Mouse (Mus musculus) neural tube, embryonic 10.5 days (tissue): Measurements from ENCODE around the gene Tbkbp1.

Experiments
- DNase-seq: peaks from one replicate; pipeline ENCODE4 v3.0.0-alpha.2; 2017; ENCODE audit warnings: low spot score; ENCODE audit errors: extremely low spot score

The Tbkbp1 gene

DNA sequence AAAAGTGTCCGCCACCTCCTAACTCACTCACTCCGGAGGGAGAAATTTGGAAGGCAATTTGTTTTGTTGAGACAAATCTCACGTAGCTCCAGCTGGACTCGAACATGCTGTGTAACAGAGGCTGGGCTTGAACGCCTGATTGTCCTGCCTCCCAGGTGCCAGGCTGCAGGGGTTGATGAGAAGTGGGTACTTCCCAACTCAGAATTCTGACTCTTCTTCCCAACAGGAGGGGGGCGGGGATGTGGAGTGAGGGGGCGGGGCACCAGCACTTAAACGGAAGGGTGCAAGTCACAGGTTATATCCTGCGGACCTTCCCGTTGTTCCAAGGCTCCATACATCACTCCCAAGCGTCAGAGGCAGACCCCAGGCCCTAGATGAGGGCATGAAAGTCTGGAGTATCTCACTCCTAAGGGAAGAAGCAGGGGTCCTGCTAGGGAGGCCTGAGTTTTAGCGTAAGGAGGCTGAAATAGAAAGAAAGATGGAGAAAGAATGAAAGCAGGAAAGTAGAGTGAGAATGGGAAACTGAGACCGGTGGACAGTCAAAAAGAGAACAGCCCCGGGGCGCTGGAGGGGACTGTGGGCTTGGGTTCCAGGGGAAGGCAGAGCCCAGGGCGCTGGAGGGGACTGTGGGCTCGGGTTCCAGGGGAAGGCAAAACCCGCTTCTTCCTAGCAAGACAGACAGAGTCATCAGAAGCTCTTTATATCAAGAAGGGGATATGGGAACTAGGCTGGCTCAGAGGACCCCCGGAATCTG lies 23.6 kb downstream of the Tbkbp1 start:
- no peak for DNase-seq

DNA sequence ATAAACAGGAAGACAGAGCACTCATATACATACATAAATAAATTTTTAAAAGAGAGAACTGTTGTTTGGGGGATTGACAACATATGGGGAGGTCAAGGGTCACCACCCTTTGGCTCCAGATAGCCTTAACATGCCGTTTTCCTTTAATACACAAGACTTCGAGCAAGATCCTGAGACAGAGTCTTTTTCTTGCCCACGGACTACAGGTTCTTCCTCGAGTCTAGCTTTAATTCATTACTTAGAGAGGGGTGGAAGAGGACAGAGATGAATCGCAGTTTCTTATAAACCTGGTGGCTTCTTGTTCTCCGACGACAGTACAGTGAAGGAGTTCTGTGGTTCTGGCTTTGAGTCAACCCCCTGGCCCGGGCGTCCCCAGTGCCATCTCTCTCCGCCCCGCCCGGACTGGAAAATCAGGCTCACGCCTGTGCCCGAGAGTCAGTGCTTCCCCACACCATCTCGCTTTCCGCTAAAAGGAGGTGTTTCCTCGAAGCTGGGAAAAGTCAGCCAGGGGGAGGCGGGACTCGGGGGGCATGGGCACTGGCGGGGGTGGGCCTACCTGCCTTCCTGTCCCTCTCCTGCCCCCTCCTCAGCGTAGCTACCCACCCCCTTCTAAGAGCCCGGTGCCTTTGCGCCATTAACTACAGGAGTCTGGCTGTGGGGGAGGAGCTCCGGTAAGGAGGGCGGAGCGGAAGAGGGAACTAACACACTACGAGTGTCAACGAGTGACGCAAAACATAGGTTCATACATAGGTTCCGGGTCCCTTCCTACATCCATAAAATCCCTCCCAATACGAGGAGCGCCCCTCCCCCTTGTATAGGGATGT lies 24.4 kb downstream of the Tbkbp1 start:
- peak; percentile 43 for DNase-seq

DNA sequence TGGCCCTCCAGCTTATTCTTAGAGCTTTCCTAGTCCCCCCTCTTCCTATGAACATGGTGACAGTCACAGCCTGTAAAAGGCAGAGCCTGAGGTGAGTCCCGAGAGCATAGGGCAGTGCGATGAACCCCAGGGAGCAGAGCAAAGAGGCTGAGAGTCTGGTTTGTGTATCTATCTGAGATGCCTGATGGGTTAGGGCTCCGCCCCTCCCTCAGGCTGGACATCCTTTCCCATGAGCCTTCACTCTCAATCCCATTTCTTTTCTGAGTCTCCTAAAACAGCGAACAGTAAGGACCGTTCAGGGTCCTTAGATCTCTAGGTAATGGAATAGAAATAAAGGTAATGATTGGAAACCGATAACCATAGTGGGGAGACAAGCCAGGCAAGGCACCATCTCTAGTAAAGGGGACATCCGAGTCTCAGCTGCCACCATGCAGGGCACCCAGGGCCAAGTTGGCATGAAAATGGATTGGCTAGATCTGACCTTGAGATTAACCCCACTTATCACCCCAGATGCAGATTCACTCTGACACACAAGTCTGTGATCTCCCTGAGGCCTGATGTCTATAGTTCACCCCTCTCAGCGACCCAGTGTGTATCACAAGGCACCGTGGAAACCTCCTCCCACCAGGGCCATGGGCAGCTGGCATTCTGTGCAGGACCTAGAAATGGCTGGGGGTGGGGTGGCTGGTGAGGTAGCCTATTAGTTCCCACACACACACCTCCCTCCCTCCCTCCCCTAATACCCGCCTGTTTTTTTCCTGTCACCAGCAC lies 26.8 kb downstream of the Tbkbp1 start:
- DNase-seq, result no peak

DNA sequence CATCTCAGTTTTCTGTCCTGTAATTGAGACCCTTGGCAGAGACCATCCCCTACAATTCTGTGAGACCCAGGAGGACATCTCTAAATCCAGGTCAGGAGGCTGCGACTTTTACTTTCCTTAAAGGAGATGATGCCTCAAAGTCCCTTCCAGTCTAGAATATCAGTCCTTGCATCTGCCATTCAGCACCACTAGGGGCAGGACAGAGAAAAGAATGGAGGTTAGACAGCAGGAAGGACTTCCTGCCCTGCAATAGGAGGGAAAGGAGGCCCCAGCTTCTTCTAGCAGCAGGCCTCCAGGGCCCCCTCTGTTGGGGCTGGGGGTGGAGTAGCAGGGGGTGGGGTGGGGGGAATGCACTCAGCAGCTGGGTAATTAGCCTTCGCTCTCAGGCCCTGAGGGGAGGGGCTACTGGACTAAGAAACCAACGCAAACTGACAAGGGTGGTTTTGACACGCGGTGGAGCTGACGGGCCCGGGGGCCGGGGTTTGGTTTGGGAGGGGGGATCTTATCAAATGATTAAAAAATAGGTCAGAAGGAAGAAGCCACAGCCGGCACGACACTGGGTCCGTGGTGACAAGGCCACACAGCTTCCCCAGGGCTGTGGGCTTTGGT lies 27.9 kb downstream of the Tbkbp1 start:
- no peak for DNase-seq

DNA sequence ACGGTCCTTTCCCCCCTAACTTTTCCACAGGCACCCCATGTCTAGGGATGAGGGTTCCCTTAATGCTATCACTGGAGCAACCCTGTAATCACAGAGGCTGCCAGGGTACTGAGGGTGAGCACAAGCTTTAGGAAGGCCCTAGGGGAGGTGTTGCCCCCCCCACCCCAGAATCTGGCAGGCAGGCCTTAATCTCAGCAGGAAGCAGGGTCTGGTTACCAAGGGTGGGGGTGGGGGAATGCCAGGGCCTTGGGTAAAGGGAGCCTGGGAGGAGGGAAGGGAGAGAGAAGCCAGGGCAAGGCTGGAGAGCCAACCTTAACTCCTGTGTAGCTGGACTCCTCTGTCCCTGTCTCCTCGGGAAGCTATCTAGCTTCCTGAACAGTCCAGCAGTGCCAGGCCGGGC lies 30.7 kb downstream of the Tbkbp1 start:
- no peak for DNase-seq

DNA sequence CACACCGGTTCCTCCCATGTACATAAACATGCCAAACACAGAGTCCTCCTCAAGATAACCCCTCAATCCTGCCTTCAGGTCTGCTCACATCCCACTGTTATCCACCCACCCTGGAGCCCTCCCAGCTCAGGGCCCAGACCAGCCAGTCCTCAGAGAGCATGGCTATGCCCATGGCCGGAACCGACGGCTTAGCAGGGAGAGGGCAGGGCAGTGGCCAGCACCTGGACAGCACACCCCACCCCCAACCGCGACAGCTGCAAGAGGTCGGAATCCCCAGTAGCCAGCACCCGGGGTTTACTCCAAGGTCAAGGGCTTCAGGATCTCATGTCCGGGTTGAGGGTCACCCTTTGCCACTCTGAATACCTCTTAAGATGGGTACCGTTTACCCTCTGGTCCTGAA lies 31.1 kb downstream of the Tbkbp1 start:
- no peak for DNase-seq

DNA sequence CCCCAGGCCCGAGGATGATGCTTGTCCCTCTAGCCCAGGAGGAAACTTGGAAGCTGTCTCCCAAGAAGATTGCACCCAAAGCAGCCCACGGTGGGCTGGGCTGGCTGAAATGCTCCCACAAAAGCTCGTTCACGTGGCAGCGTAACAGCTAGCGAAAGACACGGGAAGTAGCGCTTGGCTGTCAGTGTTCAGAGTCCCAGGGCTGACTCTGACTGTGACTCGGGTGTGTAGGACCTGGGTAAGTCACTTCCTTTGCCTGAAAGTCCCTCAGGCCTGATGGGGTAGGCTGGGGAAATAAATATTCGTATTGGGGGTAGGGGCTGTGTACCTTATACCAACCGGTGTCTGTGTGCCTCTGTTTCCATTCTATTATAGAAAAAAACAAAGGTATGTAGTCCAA lies 35.5 kb downstream of the Tbkbp1 start:
- DNase-seq, result no peak

DNA sequence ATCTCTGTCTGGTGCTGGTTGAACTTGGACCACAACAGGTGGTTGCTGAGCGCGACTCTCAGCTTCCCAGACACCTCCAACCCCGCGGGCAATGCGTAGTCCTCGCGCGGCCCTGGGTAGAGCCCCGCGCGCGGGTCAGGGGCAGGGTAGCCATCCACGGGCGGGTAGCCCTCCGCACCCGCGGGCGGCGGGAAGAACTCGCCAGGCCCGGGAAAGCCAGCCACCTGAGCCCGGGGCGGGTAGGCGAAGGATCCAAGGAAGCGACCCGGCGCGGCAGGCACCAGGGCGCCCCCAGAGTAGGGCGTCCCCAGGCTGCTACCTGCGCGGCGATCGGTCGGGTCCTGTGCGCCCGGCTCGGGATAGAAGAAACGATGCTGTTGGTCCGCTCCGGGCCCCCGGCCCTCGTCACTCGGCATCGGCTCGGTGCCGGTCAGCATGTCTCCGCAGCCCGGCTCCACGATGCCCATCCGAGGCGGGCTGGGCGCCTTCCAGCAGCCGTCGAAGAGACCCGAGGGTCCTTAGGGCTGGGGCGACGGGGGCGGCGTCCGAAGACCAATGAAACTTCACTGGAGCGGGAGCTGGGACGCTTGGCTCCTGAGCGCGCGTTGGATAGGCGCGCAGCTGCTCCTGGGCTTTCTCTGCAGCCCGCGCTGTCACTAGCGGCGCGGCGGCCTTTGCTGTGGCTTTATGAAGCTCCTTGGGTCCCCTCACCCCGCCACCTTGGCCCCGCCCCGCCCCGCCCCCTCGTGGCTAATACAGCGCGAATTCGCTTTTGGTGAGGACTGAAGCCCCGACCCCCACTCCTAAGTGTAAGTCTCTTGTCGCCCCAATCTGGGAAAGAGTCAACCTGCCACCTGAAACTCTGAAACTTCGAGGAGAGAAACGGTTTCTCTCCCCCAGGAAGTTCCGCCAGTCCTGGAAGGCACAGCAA lies 36.4 kb downstream of the Tbkbp1 start, which contains the start of gene Tbx21:
TSS of gene Tbx21 (minus strand) at position 661 of the 931 bp plus-strand sequence.
- peak; percentile 62 for DNase-seq

DNA sequence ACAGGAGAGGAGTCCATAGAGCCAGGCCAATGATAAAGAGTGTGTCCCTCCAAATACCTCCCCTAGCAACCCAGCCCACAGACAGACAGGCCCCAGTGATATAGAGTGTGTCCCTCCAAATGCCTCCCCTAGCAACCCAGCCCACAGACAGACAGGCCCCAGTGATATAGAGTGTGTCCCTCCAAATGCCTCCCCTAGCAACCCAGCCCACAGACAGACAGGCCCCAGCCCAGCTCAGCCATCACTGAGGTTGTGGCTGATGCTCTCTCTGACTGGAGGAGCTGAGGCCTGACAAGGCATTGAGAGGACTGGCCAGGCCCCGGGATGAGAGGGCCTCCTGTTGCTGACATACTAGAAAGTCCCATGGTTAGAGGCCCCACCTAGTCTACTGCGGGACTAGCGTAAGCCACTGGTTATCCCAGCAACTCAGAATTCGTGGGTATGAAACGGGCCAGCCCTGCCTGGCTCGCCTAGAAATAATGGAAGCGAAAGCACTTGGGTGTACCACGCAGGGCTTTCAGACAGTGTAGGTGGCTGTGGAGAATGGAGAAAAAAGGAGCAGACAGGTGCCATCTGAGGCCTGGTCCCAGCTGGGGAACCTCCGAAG lies 38.7 kb downstream of the Tbkbp1 start:
- DNase-seq, result no peak

DNA sequence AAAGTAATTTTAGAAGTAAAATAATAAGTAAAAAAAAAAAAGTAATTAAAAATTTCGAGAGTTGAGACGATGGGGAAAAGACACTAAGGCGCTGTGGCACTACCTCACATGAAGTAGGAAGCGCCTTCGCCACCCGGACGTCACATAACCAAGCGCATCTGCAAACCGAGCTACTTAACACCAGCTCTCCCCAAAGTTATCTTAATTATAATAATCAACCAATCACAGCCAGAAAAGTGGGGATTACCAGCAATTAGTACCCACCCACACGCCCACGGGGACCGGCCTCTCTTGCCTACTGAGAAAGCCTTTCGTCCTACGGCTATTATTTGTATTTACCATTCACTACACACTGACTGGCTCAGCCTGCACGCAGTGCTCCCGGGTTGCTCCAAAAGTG lies 42.3 kb downstream of the Tbkbp1 start:
- no peak for DNase-seq

DNA sequence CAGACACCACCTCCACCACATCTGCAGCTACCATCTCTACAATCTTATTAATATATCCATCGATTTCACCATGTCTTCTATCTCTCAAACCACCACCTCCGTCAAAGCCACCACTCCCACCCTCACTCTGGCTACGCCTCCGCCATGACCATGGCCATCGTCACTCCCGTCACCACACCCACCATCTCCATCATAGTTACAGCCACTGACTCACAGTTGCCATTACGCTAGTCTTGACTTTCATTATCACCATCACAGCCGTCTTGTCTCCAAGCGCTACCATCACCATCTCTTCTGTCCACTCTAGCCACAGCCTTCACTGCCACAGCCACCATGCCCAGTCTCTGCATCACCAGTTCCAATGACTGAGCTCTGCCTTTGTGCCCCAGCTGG lies 47.2 kb downstream of the Tbkbp1 start:
- DNase-seq, result no peak

DNA sequence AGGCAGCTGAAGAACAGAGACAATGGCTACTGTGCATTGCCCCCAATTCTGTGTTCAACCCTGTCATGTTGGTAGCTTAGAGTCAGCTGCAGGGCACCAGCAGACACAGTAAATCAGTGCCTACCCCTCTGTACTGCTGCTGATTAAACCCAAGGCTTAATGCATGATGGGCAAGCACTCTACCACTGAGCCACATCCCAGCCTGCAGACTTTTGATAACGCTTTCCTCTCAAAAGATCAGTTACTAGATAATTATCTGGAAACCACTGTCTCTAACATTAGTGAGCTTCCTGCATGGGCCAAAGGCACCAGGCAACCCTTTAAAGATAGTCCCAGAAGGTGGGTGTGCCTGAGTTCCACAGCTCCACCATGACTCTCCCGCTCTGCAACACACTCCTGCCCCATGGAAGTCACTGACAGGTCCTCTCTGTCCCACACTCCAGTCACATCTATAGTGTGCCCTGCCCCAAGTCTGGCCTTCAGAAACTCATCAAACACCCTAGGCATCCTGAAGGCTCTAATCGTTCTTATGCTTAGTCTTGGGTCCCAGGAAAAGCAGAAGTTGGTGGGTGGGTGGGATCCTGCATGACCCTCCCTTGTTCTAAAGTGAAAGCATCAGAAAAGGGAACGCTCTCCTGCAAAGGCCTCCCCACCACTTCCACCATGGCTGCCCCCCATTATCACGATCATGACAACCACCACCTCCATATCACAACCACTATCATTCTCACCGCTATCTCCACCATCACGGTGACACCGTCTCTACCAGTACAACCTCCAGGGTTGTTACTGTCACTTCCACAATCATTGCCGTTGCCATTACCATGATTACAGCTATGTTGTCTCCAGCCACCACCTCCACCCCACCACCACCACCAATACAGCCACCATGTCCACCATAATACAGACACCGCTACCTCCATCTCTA lies 47.9 kb downstream of the Tbkbp1 start:
- no peak for DNase-seq

DNA sequence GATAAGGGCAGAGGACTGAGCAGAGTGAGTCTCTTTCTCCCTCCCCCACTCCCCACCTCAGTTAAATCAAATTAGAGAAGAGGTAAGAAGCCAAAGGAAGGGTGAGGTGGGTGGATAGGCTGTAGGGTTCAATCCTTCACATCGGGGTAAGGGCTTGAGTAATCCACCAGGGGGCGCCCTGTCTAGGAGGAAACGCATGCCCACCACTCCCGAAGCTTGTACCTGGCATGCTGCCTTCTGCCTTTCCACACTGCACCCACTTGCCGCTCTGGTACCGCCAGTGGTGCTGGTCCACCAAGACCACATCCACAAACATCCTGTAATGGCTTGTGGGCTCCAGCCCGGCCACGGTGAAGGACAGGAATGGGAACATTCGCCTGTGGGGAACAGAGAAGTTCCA lies 49.6 kb downstream of the Tbkbp1 start:
- peak; percentile 65 for DNase-seq

DNA sequence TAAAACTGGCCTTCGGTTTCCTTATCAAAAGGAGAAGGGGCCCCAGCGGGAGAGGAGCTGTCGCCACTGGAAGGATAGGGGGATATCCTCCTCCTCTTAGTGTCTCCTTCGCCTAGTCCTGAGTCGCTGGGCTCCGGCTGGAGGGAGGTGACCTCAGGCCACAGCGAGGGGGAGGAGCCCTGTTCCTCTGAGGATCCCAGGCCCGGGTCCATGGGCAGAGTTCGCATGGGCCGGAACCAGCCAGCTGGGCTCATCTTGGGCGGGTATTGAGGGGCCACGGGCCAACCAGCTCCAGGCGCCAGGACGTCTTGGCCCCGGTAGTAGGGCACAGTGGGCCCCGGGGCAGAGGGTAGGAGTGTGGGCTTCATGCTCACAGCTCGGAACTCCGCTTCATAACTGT lies 52.5 kb downstream of the Tbkbp1 start:
- DNase-seq, result no peak

DNA sequence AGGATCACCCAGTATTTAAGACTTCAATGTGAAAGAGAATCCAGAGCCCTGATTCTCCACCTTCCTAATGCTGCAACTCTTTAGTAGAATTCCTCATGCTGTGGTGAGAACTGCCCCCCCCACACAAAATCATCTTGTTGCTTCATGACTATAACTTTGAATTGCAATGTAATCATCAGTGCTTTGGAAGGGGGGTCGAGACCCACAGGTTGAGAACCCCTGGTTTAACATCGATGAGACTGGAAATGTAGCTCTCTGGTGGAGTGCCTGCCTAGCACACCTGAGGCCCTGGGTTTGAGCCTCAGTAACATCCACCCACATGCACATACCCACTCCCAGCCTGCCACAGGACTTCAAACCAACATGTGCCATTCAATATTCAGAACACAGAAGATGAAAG lies 56.7 kb downstream of the Tbkbp1 start:
- DNase-seq, result no peak

DNA sequence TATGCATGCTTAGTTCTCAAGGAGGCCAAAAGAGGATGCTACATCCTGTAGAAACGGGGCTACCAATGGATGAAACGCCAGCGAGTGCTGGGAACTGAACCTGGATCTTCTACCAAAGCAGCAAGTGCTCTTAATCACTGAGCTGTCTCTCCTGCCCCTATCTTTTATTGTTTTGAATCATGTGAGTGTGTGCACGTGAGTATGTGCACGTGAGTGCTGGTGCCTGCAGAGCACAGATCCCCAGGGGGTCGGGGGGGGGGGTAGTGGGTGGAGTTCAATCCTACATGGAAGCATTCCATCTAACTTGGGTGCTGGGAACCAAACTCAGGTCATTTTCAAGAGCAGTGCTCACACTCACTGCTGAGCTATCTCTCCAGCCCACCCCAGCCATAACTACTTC lies 64.9 kb downstream of the Tbkbp1 start:
- DNase-seq, result no peak
